Mouse (Mus musculus) forebrain, embryonic 10.5 days (tissue): Measurements from ENCODE around the gene Mettl23. TPM values are rescaled to one million over a fixed set of nuclear protein-coding genes. Genes with fewer than 3 reads are reported as not detected.
"Not testable (repeated sequence)": the region's sequence is repeated elsewhere in the genome, so short reads cannot be mapped to it uniquely, and the experiment has no call there.

Experiments used
- DNase-seq: peaks from one replicate; pipeline ENCODE4 v3.0.0-alpha.2; 2017; ENCODE audit warnings: low spot score; ENCODE audit errors: extremely low spot score
- H3K27ac ChIP-seq: fragments of 300-500 bp; sonication (generic); 2 replicates; pipeline ENCODE4 v1.5.1; 2016; ENCODE audit warnings: mild to moderate bottlenecking
- H3K27me3 ChIP-seq: fragments of 300-500 bp; sonication (generic); 2 replicates; pipeline ENCODE4 v1.6.1; 2016; ENCODE audit warnings: mild to moderate bottlenecking; ENCODE audit not compliant: poor library complexity, severe bottlenecking
- H3K36me3 ChIP-seq: fragments of 300-500 bp; sonication (generic); replicated peaks from 2 replicates; pipeline ENCODE4 v1.6.1; 2016; ENCODE audit warnings: mild to moderate bottlenecking, moderate library complexity
- H3K4me1 ChIP-seq: fragments of 300-500 bp; sonication (generic); 2 replicates; pipeline ENCODE4 v1.6.1; 2016
- H3K4me3 ChIP-seq: fragments of 300-500 bp; sonication (generic); 2 replicates; pipeline ENCODE4 v1.5.1; 2016; ENCODE audit warnings: mild to moderate bottlenecking, moderate library complexity
- H3K9me3 ChIP-seq: fragments of 300-500 bp; sonication (generic); 2 replicates; pipeline ENCODE4 v1.6.1; 2016; ENCODE audit warnings: mild to moderate bottlenecking, moderate library complexity
- WGBS: fragments of 180-500 bp; shearing (Covaris S2); methylation state at CpG from one replicate; pipeline ENCODE4 v1.1.7; 2016; 5-methylcytosine and 5-hydroxymethylcytosine counted together
- polyA plus RNA-seq: library from polyadenylated mRNA; unstranded; fragments of >200 nt; fragmentation: Nextera tagmentation; extraction: Ambion mirVana; gene quantifications from 2 replicates; pipeline ENCODE4 v1.2.1, GENCODE M21; 2016

The Mettl23 gene
- polyA plus RNA-seq, 1 experiment from 2014 or later, result 64.3 TPM

GRCm38 (mm10) chr11:116840748-116841147, 2.3 kb upstream of the Mettl23 start:
- Histone ChIP-seq H3K4me1 (peaks cover 61% of the 10 kb centered on the region), H3K36me3 (peaks cover 59% of the 10 kb centered on the region), H3K9me3 (no peaks in the 10 kb centered on the region), H3K4me3 (peak overlapping the region; percentile 89), H3K27me3 (no peaks in the 10 kb centered on the region), H3K27ac (no peak overlapping the region)
- WGBS, result 83% methylated on average over 4 of the region's 4 CpGs
- DNase-seq, result no peak

GRCm38 (mm10) chr11:116842531-116843260, 382 bp upstream of the Mettl23 start:
- peaks cover 63% of the 10 kb centered on the region for H3K4me1 ChIP-seq
- peaks cover 57% of the 10 kb centered on the region for H3K36me3 ChIP-seq
- under 1% methylated on average over 73 of the region's 73 CpGs for WGBS
- H3K9me3 ChIP-seq, result no peaks in the 10 kb centered on the region
- DNase-seq, result peak; percentile 63
- no peaks in the 10 kb centered on the region for H3K27me3 ChIP-seq
- peak overlapping the region; percentile 89 for H3K4me3 ChIP-seq
- H3K27ac ChIP-seq, result peak overlapping the region; percentile 98

GRCm38 (mm10) chr11:116846593-116847181, 3.6 kb downstream of the Mettl23 start:
- Histone ChIP-seq H3K27ac (no peak overlapping the region), H3K9me3 (no peaks in the 10 kb centered on the region), H3K36me3 (peaks cover 57% of the 10 kb centered on the region), H3K4me3 (no peak overlapping the region), H3K27me3 (no peaks in the 10 kb centered on the region), H3K4me1 (peaks cover 47% of the 10 kb centered on the region)
- 84% methylated on average over 4 of the region's 4 CpGs for WGBS
- no peak for DNase-seq

- H3K27ac ChIP-seq, result no peak overlapping the region
- no peaks in the 10 kb centered on the region for H3K9me3 ChIP-seq
- DNase-seq, result no peak
- H3K4me1 ChIP-seq, result peaks cover 39% of the 10 kb centered on the region
- 89% methylated on average over 3 of the region's 3 CpGs for WGBS
- no peak overlapping the region for H3K4me3 ChIP-seq
- no peaks in the 10 kb centered on the region for H3K27me3 ChIP-seq
- H3K36me3 ChIP-seq, result peaks cover 64% of the 10 kb centered on the region
Measured at GRCm38 (mm10) chr11:116847187-116848085, 4.4 kb downstream of the Mettl23 start.

GRCm38 (mm10) chr11:116848086-116848876, 5.2 kb downstream of the Mettl23 start:
- H3K36me3 ChIP-seq, result peaks cover 64% of the 10 kb centered on the region
- H3K27ac ChIP-seq, result no peak overlapping the region
- H3K27me3 ChIP-seq, result no peaks in the 10 kb centered on the region
- peaks cover 39% of the 10 kb centered on the region for H3K4me1 ChIP-seq
- 85% methylated on average over 5 of the region's 5 CpGs for WGBS
- no peaks in the 10 kb centered on the region for H3K9me3 ChIP-seq
- no peak overlapping the region for H3K4me3 ChIP-seq
- no peak for DNase-seq

GRCm38 (mm10) chr11:116848877-116849178, 5.8 kb downstream of the Mettl23 start:
- not testable (repeated sequence) for H3K9me3 ChIP-seq, H3K4me3 ChIP-seq, DNase-seq, H3K27ac ChIP-seq, H3K27me3 ChIP-seq
- 79% methylated on average over 2 of the region's 2 CpGs for WGBS
- Histone ChIP-seq H3K4me1 (peaks cover 36% of the 10 kb centered on the region), H3K36me3 (peaks cover 64% of the 10 kb centered on the region)

DNA sequence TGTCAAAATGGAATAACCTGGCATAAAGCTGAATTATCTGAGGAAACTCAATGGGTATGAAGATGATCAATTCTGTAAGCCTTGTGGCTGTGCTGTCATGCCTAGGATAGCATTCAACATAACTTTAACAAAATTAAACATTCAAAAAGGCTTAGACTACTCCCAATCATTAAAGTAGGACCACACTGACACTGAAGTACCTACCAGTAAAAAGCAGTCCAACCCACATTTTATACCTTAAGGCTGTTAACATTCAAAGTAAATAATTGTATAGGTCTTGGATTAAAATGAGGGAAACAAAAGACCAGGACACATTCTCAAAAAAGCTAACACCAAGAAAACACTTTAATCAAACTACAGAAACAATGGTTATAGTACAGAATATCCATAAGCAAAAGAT, 6.5 kb downstream of the Mettl23 start:
- Histone ChIP-seq H3K4me1 (peaks cover 36% of the 10 kb centered on the region), H3K36me3 (peaks cover 64% of the 10 kb centered on the region), H3K27ac (no peak overlapping the region), H3K9me3 (no peaks in the 10 kb centered on the region), H3K27me3 (no peaks in the 10 kb centered on the region), H3K4me3 (peak overlapping the region; percentile 97; the same call in 1 of the 2 replicates)
- DNase-seq, result no peak

- H3K36me3 ChIP-seq, result peaks cover 64% of the 10 kb centered on the region
- no peak overlapping the region for H3K27ac ChIP-seq
- no peaks in the 10 kb centered on the region for H3K27me3 ChIP-seq
- H3K4me3 ChIP-seq, result peak overlapping the region; percentile 97
- no peaks in the 10 kb centered on the region for H3K9me3 ChIP-seq
- no peak for DNase-seq
- 84% methylated on average over 4 of the region's 4 CpGs for WGBS
- peaks cover 36% of the 10 kb centered on the region for H3K4me1 ChIP-seq
Measured at GRCm38 (mm10) chr11:116850085-116850484, 7.0 kb downstream of the Mettl23 start.

DNA sequence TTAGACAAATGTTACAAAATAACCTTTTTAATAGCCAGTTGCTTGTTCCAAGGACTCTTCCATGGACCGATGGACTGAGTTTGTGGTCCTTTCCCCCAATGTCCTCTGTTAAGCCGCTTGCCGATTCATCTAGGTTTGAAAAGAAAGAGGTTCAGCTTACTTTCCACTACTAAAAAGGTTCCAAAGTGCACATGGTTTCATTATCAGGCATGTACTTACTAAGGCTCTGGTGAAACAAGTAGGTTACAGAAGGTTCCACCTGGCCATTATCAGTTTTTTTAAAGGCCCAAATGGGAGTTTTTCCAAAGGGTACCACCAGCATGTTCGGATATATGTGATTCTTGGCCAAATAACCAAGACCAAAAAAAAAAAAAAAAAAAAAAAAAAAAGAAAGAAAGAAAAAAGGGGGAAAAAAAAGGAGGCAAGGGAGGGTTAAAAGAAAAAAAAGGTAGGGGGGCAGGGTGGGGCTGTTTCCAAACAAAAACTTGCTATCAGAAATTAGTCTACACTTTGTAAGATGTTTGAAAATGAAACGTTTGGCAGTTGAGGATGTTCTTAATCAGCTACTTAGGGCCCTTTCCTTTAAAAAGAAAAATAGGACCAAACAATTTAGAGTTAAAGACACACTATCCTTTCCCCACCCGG, 7.9 kb downstream of the Mettl23 start:
- WGBS, result 52% methylated on average over 6 of the region's 6 CpGs

GRCm38 (mm10) chr11:116851576-116852290, 8.7 kb downstream of the Mettl23 start:
- H3K36me3 ChIP-seq, result peaks cover 56% of the 10 kb centered on the region
- peak overlapping the region; percentile 97 for H3K4me3 ChIP-seq
- WGBS, result 1% methylated on average over 29 of the region's 29 CpGs
- no peaks in the 10 kb centered on the region for H3K27me3 ChIP-seq
- peak; percentile 52 for DNase-seq
- peak overlapping the region; percentile 100 for H3K27ac ChIP-seq
- peaks cover 31% of the 10 kb centered on the region for H3K4me1 ChIP-seq
- no peaks in the 10 kb centered on the region for H3K9me3 ChIP-seq

More for the DNA sequence above, 7.9 kb downstream of the Mettl23 start:
- H3K9me3 ChIP-seq, result no peaks in the 10 kb centered on the region
- H3K27me3 ChIP-seq, result no peaks in the 10 kb centered on the region
- H3K4me3 ChIP-seq, result peak overlapping the region; percentile 97
- H3K36me3 ChIP-seq, result peaks cover 64% of the 10 kb centered on the region
- peaks cover 31% of the 10 kb centered on the region for H3K4me1 ChIP-seq
- H3K27ac ChIP-seq, result peak overlapping the region; percentile 100
- DNase-seq, result no peak

DNA sequence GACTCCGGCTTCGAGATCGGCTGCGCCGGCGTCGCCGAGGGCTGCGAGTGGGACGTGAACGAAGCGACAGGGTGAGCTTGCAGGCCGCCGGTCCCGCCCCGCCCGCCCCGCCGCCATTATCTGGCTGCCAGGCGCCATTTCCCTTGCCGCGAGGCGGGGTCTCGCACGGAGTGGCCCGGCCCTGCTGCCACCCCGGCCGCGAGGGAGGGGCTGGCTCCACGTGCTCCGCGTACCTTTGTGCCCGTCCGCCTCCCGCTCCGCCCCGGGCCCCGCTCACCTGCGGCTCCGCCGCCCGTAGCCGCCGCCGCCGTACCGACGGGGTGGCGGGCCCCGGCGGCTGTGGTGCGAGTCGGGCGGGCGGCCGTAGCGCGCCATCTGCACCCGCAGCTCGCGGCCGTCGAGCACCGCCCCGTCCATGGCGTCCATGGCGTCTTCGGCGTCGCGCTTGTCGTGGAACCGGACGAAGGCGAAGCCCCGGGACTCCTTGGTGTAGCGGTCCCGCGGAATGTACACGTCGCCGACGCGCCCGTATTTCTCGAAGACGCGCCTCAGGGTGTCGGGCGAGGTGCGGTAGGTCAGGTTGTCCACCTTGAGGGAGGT, 9.3 kb downstream of the Mettl23 start, which contains the start of gene Mfsd11:
Gene Mfsd11 (plus strand): TSS at position 150 of the 600 bp plus-strand sequence.
- Histone ChIP-seq H3K4me3 (peak within 1 kb of the TSS; percentile 97), H3K27me3 (no peaks in the 10 kb centered on the region), H3K27ac (peak within 1 kb of the TSS; percentile 100), H3K36me3 (peaks cover 49% of the 10 kb centered on the region), H3K9me3 (no peaks in the 10 kb centered on the region), H3K4me1 (peaks cover 36% of the 10 kb centered on the region)
- under 1% methylated on average over 78 of the region's 91 CpGs for WGBS
- DNase-seq, result peak; percentile 60
